Mouse (Mus musculus) natural killer cell, adult 2 months (primary cell): ENCODE measurements around the gene Bmpr1a.
"Not testable (repeated sequence)": the region's sequence is repeated elsewhere in the genome, so short reads cannot be mapped to it uniquely, and the experiment has no call there.

ENCODE experiments used
- DNase-seq, 2 experiments: peaks; one replicate each; pipeline ENCODE4 v3.0.0; 2022; ENCODE audit warnings: low spot score in 2 of 2

Bmpr1a gene

GRCm38 (mm10) chr14:34450451-34450850, 52.7 kb downstream of the Bmpr1a start:
- no peak for DNase-seq

GRCm38 (mm10) chr14:34449807-34450206, 53.3 kb downstream of the Bmpr1a start:
- DNase-seq: no peak

GRCm38 (mm10) chr14:34448398-34448797, 54.7 kb downstream of the Bmpr1a start:
- DNase-seq: no peak

- no peak for DNase-seq
These were observed 55.5 kb downstream of the Bmpr1a start for GRCm38 (mm10) chr14:34447659-34448058.

GRCm38 (mm10) chr14:34446624-34447023, 56.5 kb downstream of the Bmpr1a start:
- no peak for DNase-seq

- DNase-seq: no peak
These were observed 57.8 kb downstream of the Bmpr1a start for GRCm38 (mm10) chr14:34445348-34445747.

- DNase-seq: no peak
These were observed 58.2 kb downstream of the Bmpr1a start for GRCm38 (mm10) chr14:34444924-34445323.

GRCm38 (mm10) chr14:34444368-34444767, 58.8 kb downstream of the Bmpr1a start:
- DNase-seq: no peak

GRCm38 (mm10) chr14:34442531-34442930, 60.6 kb downstream of the Bmpr1a start:
- no peak for DNase-seq

GRCm38 (mm10) chr14:34440526-34441066, 62.5 kb downstream of the Bmpr1a start:
- no peak for DNase-seq

GRCm38 (mm10) chr14:34429069-34429468, 74.1 kb downstream of the Bmpr1a start:
- DNase-seq: no peak

- DNase-seq: no peak
These were observed 74.9 kb downstream of the Bmpr1a start for GRCm38 (mm10) chr14:34428274-34428673.

GRCm38 (mm10) chr14:34421078-34421477, 82.1 kb downstream of the Bmpr1a start:
- DNase-seq: no peak

- no peak for DNase-seq
These were observed 85.6 kb downstream of the Bmpr1a start for GRCm38 (mm10) chr14:34417501-34417900.

- DNase-seq: not testable (repeated sequence)
These were observed 86.2 kb downstream of the Bmpr1a start for GRCm38 (mm10) chr14:34416946-34417345.

GRCm38 (mm10) chr14:34412164-34412896, 90.8 kb downstream of the Bmpr1a start:
- DNase-seq: no peak

GRCm38 (mm10) chr14:34410716-34411115, 92.4 kb downstream of the Bmpr1a start:
- DNase-seq: no peak

GRCm38 (mm10) chr14:34403424-34403823, 99.7 kb downstream of the Bmpr1a start:
- DNase-seq: no peak

- no peak for DNase-seq
These were observed 100.3 kb downstream of the Bmpr1a start for GRCm38 (mm10) chr14:34402871-34403270.

GRCm38 (mm10) chr14:34401135-34401534, 102.0 kb downstream of the Bmpr1a start:
- peak; percentile 61 to 73 for DNase-seq

GRCm38 (mm10) chr14:34400021-34400420, 103.1 kb downstream of the Bmpr1a start:
- no peak for DNase-seq

- no peak for DNase-seq
These were observed 103.8 kb downstream of the Bmpr1a start for GRCm38 (mm10) chr14:34399301-34399700.

GRCm38 (mm10) chr14:34398901-34399300, 104.2 kb downstream of the Bmpr1a start:
- no peak for DNase-seq

GRCm38 (mm10) chr14:34397871-34398270, 105.3 kb downstream of the Bmpr1a start:
- DNase-seq: no peak
